Mouse (Mus musculus) limb, embryonic 15.5 days (tissue): ENCODE results near the gene Hes2. TPM values are rescaled to one million over a fixed set of nuclear protein-coding genes. Genes with fewer than 3 reads are reported as not detected.

Source experiments
- ATAC-seq: fragments of 200-750 bp; cut with Nextera tagmentation; 2 replicates; pipeline ENCODE4 v1.8.0; 2017; ENCODE audit warnings: low read depth, moderate TSS enrichment; ENCODE audit not compliant: insufficient number of reproducible peaks, low FRiP score, low TSS enrichment
- H3K27ac ChIP-seq: fragments of 300-500 bp; sonication (generic); 2 replicates; pipeline ENCODE4 v1.5.1; 2015; ENCODE audit warnings: moderate library complexity, mild to moderate bottlenecking, inconsistent platforms
- H3K27me3 ChIP-seq: fragments of 300-500 bp; sonication (generic); 2 replicates; pipeline ENCODE4 v1.6.1; 2015; ENCODE audit warnings: inconsistent platforms
- H3K36me3 ChIP-seq: fragments of 300-500 bp; sonication (generic); 2 replicates; pipeline ENCODE4 v1.6.1; 2015; ENCODE audit warnings: inconsistent platforms
- H3K4me1 ChIP-seq: fragments of 300-500 bp; sonication (generic); 2 replicates; pipeline ENCODE4 v1.6.1; 2015; ENCODE audit warnings: inconsistent platforms
- H3K4me2 ChIP-seq: fragments of 300-500 bp; sonication (generic); 2 replicates; pipeline ENCODE4 v1.6.1; 2015; ENCODE audit warnings: mild to moderate bottlenecking, inconsistent platforms
- H3K4me3 ChIP-seq: fragments of 300-500 bp; sonication (generic); 2 replicates; pipeline ENCODE4 v1.5.1; 2015; ENCODE audit warnings: mild to moderate bottlenecking, inconsistent platforms
- H3K9ac ChIP-seq: fragments of 300-500 bp; sonication (generic); 2 replicates; pipeline ENCODE4 v1.6.1; 2015; ENCODE audit warnings: inconsistent platforms
- H3K9me3 ChIP-seq: fragments of 300-500 bp; sonication (generic); 2 replicates; pipeline ENCODE4 v1.6.1; 2016; ENCODE audit warnings: inconsistent platforms
- WGBS: fragments of 180-500 bp; shearing (Covaris S2); methylation state at CpG from one replicate; pipeline ENCODE4 v1.1.7; 2015; 5-methylcytosine and 5-hydroxymethylcytosine counted together
- polyA plus RNA-seq: library from polyadenylated mRNA; unstranded; fragments of >200 nt; fragmentation: Nextera tagmentation; extraction: Ambion mirVana; gene quantifications from 2 replicates; pipeline ENCODE4 v1.2.1, GENCODE M21; 2015

The Hes2 gene
- polyA plus RNA-seq, 1 experiment from 2014 or later: 0.12 TPM

DNA sequence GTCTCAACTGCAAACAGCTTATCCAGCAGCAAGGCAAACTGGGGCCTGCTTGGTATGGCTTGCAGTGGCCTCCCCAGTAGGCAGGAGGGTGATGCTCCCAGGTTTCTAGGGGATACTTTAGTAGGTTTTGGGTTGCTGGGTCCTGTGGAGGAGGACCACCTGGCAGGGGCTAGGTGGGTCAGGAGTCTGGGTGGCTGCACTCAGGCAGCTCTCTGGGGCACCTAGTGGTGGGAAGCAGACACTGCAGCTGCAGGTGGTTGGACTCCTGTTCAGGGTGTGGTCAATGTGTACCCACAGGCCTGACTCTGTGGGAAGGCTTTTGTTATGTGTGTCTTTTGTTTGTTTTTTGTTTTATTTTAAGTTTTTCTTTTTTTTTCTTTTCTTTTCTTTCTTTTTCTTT lies 24.2 kb upstream of the Hes2 start:
- Histone ChIP-seq H3K36me3 (no peaks in the 10 kb centered on the region), H3K9ac (no peak overlapping the region), H3K27me3 (peaks cover 75% of the 10 kb centered on the region), H3K9me3 (no peaks in the 10 kb centered on the region), H3K4me2 (no peak overlapping the region), H3K4me1 (peaks cover 34% of the 10 kb centered on the region), H3K27ac (no peak overlapping the region), H3K4me3 (no peak overlapping the region)
- ATAC-seq: no peak

DNA sequence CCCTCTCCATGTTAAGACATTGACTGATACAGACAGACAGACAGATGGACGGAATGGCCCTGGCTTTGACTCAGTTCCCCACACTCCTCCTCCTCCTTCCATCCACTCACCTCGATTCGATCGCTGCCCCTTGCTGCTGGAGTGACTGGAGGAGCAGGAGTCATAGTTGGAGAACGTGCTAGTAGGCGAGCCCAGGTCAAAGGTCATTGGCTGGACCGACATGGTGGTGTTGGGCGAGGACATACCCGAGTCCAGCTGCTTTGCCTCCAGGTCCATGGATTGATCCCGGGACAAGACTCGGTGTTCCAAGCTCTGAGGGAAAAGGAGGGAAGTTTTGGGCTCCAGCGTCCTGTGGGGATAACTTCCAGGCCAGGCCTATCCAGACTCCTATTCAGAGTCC lies 23.3 kb upstream of the Hes2 start:
- Histone ChIP-seq H3K9ac (no peak overlapping the region), H3K4me1 (peaks cover 32% of the 10 kb centered on the region), H3K27me3 (peaks cover 72% of the 10 kb centered on the region), H3K4me3 (no peak overlapping the region), H3K27ac (no peak overlapping the region), H3K4me2 (no peak overlapping the region), H3K36me3 (no peaks in the 10 kb centered on the region), H3K9me3 (no peaks in the 10 kb centered on the region)
- WGBS: 80% methylated on average over 12 of the region's 12 CpGs
- no peak for ATAC-seq

DNA sequence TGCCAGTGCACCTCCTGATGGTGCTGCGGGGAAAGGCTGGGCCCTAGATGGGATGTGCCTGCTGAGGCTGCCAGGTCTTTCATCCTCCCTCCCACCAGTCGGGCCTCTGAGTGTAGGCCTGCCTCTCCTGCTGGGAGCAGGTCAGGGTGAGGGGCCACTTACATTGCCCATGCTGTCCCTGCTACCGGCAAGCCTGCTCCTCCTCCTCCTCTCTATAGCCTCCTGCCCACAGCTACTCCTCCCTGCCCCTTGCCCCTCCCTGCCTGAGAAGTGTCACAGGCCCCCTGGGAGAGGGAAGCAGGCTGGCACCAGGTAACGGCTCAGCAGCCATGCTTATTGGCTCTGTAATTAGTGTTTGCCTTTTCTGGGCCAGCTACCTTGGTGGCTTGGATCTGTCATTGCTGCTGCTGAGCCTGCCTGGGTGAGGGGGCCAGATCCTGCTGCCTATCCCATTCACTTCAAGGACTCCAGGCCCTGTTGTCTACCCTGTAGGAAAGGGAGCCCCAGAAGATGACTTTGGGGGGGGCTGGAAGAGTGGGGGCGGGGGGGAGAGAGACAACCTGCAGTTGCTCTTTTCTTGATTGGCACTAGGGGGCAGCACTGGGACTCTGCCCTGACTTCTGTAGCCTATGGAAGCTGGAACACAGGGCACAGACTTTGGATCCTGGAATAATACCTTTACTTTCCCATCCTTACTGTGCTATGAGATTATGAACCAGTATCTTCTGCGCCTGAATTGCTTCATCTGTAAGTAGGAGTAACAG lies 22.4 kb upstream of the Hes2 start:
- Histone ChIP-seq H3K4me1 (peaks cover 22% of the 10 kb centered on the region), H3K36me3 (no peaks in the 10 kb centered on the region), H3K27me3 (peaks cover 71% of the 10 kb centered on the region), H3K9ac (no peak overlapping the region), H3K9me3 (no peaks in the 10 kb centered on the region), H3K4me2 (no peak overlapping the region), H3K27ac (no peak overlapping the region), H3K4me3 (no peak overlapping the region)
- ATAC-seq: no peak
- 34% methylated on average over 6 of the region's 6 CpGs for WGBS

DNA sequence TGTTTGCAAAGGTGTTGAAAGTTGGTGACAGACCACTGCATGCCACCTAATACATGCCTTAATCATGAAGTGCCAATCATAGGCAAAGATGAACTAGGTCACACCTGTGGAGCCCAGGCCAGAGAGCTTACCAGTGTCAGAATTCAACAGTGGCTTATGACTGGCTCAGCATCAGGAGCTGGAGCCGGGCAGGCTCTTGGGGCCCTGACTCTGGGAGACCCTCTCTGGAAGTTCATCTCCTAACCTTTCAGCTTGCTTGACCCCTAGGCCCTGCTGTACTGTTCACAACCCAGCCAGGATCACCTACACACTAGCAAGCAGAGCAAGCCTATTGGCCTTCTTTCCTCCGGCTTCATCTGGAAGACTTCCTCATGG lies 21.8 kb upstream of the Hes2 start:
- Histone ChIP-seq H3K9me3 (no peaks in the 10 kb centered on the region), H3K27ac (no peak overlapping the region), H3K9ac (no peak overlapping the region), H3K36me3 (no peaks in the 10 kb centered on the region), H3K4me1 (peaks cover 17% of the 10 kb centered on the region), H3K27me3 (peaks cover 70% of the 10 kb centered on the region), H3K4me2 (no peak overlapping the region), H3K4me3 (no peak overlapping the region)
- WGBS: 94% methylated on average over 2 of the region's 2 CpGs
- ATAC-seq: no peak

DNA sequence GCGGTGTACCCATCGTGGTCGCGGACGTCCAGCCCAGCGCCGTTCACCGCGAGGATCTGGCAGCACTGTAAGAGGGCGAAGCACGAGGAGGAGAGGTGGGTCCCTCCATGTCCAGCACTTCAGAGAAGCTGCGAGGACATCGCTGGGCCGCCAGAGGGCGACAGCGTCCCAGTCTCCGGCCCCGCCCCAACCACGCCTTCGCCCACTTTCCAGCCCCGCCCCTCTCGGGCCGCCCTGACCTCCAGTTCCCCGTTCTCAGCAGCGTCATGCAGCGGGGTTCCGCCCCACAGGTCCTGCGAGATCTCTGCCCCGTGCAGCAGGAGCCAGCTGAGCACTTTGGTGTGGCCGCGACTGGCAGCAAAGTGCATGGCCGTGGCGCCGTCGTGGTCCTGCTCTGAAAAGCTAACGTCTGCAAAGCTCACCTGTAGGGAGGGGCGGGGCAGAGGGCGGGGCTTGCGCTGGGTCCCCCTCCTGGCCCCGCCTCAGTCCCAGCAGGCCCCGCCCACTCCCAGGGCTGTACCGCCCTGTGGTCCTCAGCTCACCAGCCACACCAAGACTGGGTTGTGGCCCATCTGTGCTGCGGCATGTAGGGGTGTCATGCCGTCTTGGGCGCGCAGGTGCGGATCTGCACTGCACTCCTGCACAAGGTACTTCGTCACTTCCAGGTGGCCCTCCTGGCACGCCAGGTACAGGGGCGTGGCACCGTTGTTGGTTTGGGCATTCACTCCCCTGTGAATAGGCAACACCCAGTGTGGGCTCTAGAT lies 20.0 kb upstream of the Hes2 start:
- Histone ChIP-seq H3K9ac (no peak overlapping the region), H3K9me3 (no peaks in the 10 kb centered on the region), H3K4me1 (peaks cover 9% of the 10 kb centered on the region), H3K4me2 (peak overlapping the region; percentile 82), H3K36me3 (no peaks in the 10 kb centered on the region), H3K27me3 (peaks cover 59% of the 10 kb centered on the region), H3K27ac (no peak overlapping the region), H3K4me3 (peak overlapping the region; percentile 49)
- peak; percentile 66 for ATAC-seq
- 3% methylated on average over 50 of the region's 51 CpGs for WGBS

DNA sequence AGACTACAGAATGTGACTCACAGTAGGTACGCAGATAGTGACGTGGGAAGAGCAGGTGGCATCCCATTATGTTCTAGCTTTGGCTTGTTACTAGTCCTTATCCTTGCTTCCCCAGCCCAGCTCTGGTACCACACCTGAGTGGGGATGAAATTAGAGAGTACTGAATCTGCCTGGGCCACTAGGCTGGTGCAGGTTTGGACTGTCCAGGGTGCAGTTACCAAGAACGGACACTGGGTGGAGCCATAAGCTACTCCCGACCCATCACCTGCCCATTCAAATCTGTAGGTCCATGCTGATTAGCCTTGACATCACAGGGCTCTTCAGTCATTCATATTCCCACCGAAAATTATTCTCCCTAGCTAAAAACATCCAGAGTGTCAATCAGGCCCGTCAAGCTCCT lies 18.2 kb upstream of the Hes2 start:
- H3K4me3 ChIP-seq: no peak overlapping the region
- peaks cover 48% of the 10 kb centered on the region for H3K27me3 ChIP-seq
- H3K9me3 ChIP-seq: no peaks in the 10 kb centered on the region
- 29% methylated on average over 6 of the region's 6 CpGs for WGBS
- H3K4me2 ChIP-seq: no peak overlapping the region
- ATAC-seq: no peak
- H3K9ac ChIP-seq: no peak overlapping the region
- peaks cover 9% of the 10 kb centered on the region for H3K4me1 ChIP-seq
- H3K36me3 ChIP-seq: no peaks in the 10 kb centered on the region
- H3K27ac ChIP-seq: no peak overlapping the region

DNA sequence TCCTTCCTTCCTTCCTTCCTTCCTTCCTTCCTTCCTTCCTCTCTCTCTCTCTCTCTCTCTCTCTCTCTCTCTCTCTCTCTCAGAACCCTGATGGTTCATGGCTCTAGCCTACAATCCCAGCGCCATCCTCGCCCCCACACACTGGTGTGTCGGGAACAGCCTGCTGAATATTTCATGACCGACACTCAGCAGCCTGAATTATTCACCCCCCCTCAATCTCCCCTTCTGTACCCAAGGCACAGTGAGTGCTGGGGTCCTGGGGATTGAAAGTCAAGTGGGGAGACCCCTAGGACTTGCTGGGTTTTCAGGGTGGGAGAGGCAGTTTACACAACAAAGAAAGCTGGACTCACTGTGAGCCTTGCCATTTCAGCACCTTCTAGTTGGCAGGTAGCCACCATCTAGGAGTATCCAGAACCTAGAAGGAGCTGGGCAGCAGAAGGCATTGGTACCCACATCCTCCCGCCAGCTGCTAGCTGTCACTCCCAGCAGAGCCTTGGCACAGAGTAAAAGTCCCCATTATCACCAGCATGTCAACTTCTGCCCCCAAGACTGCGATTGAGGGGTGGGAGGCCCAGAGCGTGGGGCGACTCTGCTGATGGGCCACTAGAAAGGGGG lies 17.0 kb upstream of the Hes2 start:
- H3K4me1 ChIP-seq: peaks cover 9% of the 10 kb centered on the region
- H3K36me3 ChIP-seq: no peaks in the 10 kb centered on the region

DNA sequence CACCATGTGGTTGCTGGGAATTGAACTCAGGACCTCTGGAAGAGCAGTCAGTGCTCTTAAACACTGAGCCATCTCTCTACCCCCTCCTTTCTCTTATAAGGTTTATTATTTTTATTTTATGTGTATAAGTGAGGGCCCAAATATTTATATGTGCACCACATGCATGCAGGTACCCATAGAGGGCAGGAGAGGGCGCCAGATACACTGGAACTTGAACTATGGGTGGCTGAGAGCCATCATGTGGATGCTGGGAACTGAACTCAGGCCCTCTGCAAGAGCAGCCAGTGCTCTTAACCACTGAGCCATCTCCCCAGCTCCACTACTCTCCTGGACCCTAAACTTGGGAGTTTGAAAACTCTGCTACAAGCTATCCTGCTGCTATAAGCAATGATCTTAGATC lies 15.0 kb upstream of the Hes2 start:
- H3K4me2 ChIP-seq: no peak overlapping the region
- H3K4me3 ChIP-seq: no peak overlapping the region
- no peaks in the 10 kb centered on the region for H3K9me3 ChIP-seq
- no peak overlapping the region for H3K9ac ChIP-seq
- WGBS: 28% methylated on average over 1 of the region's 1 CpGs
- H3K36me3 ChIP-seq: no peaks in the 10 kb centered on the region
- H3K27me3 ChIP-seq: peaks cover 39% of the 10 kb centered on the region
- ATAC-seq: no peak
- peaks cover 5% of the 10 kb centered on the region for H3K4me1 ChIP-seq
- no peak overlapping the region for H3K27ac ChIP-seq

More for the DNA sequence above, 17.0 kb upstream of the Hes2 start:
- WGBS: 74% methylated on average over 8 of the region's 8 CpGs
- Histone ChIP-seq H3K9ac (no peak overlapping the region), H3K27me3 (peaks cover 42% of the 10 kb centered on the region), H3K4me2 (no peak overlapping the region), H3K4me3 (no peak overlapping the region), H3K27ac (no peak overlapping the region), H3K9me3 (no peaks in the 10 kb centered on the region)
- ATAC-seq: no peak

DNA sequence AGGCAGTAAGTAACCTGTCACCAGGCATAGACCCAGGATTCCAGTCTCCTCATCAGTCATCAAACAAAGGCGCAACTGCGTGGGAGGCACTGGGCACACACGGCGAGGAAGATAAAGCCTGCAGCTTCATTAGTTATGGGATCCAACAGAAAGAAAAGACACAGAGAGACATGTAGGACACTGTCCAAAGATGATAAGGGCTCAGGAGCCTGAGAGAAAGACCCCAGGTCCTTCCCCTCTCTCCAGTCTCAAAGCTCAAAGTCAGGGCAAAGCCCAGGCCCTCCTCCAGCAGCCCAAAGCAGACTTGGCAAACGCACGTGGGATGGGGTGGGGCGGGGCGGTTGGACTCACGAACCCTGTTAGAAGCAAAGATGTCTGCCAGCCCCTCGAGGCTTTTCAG lies 13.2 kb upstream of the Hes2 start:
- WGBS: 68% methylated on average over 10 of the region's 10 CpGs
- peaks cover 45% of the 10 kb centered on the region for H3K27me3 ChIP-seq
- no peaks in the 10 kb centered on the region for H3K9me3 ChIP-seq
- H3K4me3 ChIP-seq: no peak overlapping the region
- no peaks in the 10 kb centered on the region for H3K4me1 ChIP-seq
- H3K4me2 ChIP-seq: no peak overlapping the region
- no peak overlapping the region for H3K27ac ChIP-seq
- H3K36me3 ChIP-seq: no peaks in the 10 kb centered on the region
- no peak for ATAC-seq
- H3K9ac ChIP-seq: no peak overlapping the region

DNA sequence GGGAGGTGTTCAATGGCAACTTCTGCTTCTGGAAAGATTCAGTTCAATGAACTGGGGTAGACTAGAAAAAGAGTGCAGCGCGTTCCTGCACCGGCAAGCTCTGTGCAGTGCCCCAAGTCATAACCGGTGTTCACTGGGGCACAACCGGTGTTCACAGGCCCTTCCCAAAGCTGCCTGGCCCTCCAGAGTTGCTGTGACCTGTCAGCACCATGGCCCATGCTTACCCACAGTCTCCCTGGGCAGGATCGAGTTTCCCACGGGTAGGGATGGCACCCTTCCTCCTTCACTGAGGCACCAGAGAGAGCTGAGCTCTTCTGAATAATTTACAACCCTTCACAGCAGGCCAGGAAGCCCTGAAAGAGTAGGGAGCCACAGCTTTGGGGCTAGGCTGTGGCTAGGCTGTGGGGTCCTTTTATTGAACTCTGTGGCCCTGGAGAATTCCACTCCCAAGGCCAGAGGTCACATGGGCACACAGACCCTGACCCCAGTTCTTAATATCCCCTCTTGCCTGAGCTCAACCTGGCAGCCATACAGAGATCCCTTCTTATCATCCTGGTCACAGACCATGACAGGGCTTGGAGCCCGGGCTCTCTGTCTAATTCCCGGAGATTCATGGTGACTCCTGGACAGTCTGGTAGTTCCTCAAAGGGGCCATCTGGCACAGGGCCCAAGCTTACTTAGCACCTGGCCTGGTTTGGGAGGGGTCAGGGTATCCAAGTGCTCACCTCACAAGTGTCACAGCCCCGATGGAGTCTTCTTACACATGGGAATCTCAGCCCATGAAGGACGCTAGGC lies 12.4 kb upstream of the Hes2 start:
- H3K27ac ChIP-seq: no peak overlapping the region
- H3K27me3 ChIP-seq: peaks cover 45% of the 10 kb centered on the region
- ATAC-seq: no peak
- no peak overlapping the region for H3K4me2 ChIP-seq
- 49% methylated on average over 11 of the region's 11 CpGs for WGBS
- no peaks in the 10 kb centered on the region for H3K4me1 ChIP-seq
- H3K9ac ChIP-seq: no peak overlapping the region
- no peaks in the 10 kb centered on the region for H3K9me3 ChIP-seq
- no peak overlapping the region for H3K4me3 ChIP-seq
- H3K36me3 ChIP-seq: no peaks in the 10 kb centered on the region

DNA sequence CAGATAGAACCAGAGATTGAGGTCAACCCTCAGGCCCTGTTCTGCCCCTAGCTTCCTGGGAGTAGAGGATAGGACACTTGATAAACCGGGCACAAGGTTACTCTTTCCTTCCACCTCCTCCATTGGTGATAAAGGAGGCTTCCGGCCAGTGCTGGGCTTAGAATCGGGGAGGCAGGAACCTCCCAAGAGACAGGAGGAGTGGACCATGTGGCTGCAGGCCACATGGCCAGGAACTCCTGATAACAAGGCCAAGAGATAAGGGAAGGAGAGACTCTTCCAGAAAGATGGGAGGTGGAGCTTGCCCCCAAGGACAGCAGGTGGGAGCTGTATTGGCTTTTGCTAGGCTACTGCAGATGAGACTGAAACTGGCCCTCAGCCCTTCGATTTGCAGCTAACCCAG lies 8.1 kb upstream of the Hes2 start:
- no peak for ATAC-seq
- no peaks in the 10 kb centered on the region for H3K9me3 ChIP-seq
- no peak overlapping the region for H3K4me3 ChIP-seq
- H3K4me1 ChIP-seq: peaks cover 17% of the 10 kb centered on the region
- H3K9ac ChIP-seq: no peak overlapping the region
- H3K27me3 ChIP-seq: peaks cover 76% of the 10 kb centered on the region
- no peak overlapping the region for H3K4me2 ChIP-seq
- H3K27ac ChIP-seq: no peak overlapping the region
- H3K36me3 ChIP-seq: no peaks in the 10 kb centered on the region
- 79% methylated on average over 4 of the region's 4 CpGs for WGBS
